8 mouse cellular contexts compared by ENCODE assay signal in the genomic region with DNA sequence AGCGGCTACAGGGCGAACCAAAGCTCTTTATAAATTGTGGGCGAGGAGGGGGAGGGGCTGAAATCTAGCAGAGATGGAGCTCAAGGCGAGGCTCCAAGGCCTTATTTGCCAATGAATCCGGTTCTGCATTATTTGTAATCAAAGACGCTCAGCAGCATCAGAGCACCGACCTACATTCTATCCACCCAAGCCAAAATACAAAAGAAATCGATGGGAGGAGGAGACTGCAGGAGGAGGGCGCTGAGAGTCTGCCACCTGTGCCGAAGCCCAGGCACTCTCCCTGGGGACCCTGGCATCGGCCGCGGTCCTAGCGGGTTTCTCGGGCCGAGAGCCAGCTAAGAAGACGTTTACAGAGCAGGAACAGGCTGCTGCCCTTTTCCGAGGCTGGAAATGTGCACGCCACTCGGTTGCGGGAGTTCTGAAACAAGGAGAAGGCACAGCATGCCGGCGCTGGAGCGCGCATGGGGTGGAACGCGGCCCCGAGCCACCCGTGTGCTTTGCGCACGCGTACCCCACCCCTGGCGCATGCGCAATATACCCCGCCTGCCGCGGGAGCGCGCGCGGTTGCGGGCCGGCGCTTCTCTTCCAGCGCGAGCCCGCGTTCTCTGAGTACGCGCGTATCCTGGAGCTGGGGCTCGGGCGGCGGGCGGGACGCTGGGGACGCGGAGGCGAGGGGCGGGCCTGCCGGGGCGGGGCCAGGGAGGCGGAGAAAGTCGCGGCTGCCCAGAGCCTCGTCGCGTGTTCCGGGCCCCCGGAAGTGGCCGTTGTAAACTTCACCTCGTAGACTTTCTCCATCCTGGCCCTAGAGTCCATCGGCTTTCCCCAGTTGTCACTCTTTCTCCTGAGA. TPM values are rescaled to one million over a fixed set of nuclear protein-coding genes. Genes with fewer than 3 reads are reported as not detected.
A peak's percentile ranks its signal among the peaks of the same experiment; 100 is the strongest.
DNase-seq lines count a peak whose midpoint lies in the region; ATAC-seq and TF ChIP-seq lines count a peak whose summit lies in the region.

A gene (plus strand): TSS at position 703 of the 847 bp plus-strand sequence.

- H3K27ac ChIP-seq in cortical plate, adult 2 months (ENCODE audit: insufficient read depth, low read length), result peak within 1 kb of the TSS; percentile 62

- peak; percentile 97 for TF ChIP-seq POLR2A in cortical plate, adult 2 months (IDR thresholded peaks at IDR 0.05; ENCODE audit: extremely low read depth, insufficient read depth, low read length)

- H3K4me3 ChIP-seq in cortical plate, adult 2 months (ENCODE audit: insufficient read depth, low read length), result peak within 1 kb of the TSS; percentile 54

- intact Hi-C loops in left cerebral cortex, postnatal 10 days (cut with DNase I), result no loop called here

- no peaks in the 10 kb centered on the region; the same call in 1 of the 2 replicates for H3K4me1 ChIP-seq in cortical plate, adult 2 months (ENCODE audit: control insufficient read depth, insufficient read depth, low read length)

- no peak for TF ChIP-seq CTCF in cortical plate, adult 2 months (IDR thresholded peaks at IDR 0.05; ENCODE audit: extremely low read depth, insufficient read depth, low read length)

- ATAC-seq in activated CD4-positive, CD25-positive, alpha-beta regulatory T cell, adult 4 months, result peak; percentile 83
- peak; percentile 87 for ATAC-seq in inflammation-experienced regulatory T-cells, adult 6 months
- ATAC-seq in megakaryocyte-erythroid progenitor cell, adult 5-6 weeks (replicated peaks; ENCODE audit: low FRiP score, low TSS enrichment, poor library complexity, severe bottlenecking), result peak; percentile 83

- DNase-seq in gastrocnemius, postnatal 10 days, result peak; percentile 95
- DNase-seq in left cerebral cortex, postnatal 10 days (ENCODE audit: extremely low spot score in 1 of 2, low spot score in 2 of 2), result peak; percentile 91 to 97
- DNase-seq in right cerebral cortex, postnatal 25 days, result peak; percentile 93
- DNase-seq in urinary bladder, postnatal 4 days (ENCODE audit: low spot score in 2 of 2), result peak; percentile 94 to 96

RNA-seq across cellular contexts. Expression of the gene that starts here (rescaled TPM):
- polyA plus RNA-seq in activated CD4-positive, CD25-positive, alpha-beta regulatory T cell, adult 4 months (2017; shearing (Covaris generic)), result 10 to 100 TPM; 10.7 to 13.4 TPM
- 4.1 and 4.2 TPM in 2 replicates for polyA plus RNA-seq in cortical plate, adult 2 months (2012; rRNA removed)
- total RNA-seq in gastrocnemius, postnatal 10 days (2021), result 1 to 10 TPM; 1.0 to 1.2 TPM
- 10 to 100 TPM in 2 of 3 experiments, 1 to 10 TPM in 1; 6.4 to 15.4 (median 14.2) TPM for polyA plus RNA-seq in inflammation-experienced regulatory T-cells, adult 6 months (2017; shearing (Covaris generic))
- 1 to 10 TPM; 2.4 to 2.5 TPM for total RNA-seq in left cerebral cortex, postnatal 10 days (2021)
- 24.1 and 27.3 TPM in 2 replicates for total RNA-seq in megakaryocyte-erythroid progenitor cell, adult 5-6 weeks (2014; fragmentation: Nextera tagmentation)
- 22.4 and 28.7 TPM in 2 replicates for total RNA-seq in megakaryocyte-erythroid progenitor cell, adult 5-6 weeks (2017)

Comparison
In these comparisons a context has a peak if more than half of its experiments do, and no peak if none do; other contexts are left out.
1. Peak in every context shown above with its lines: DNase-seq, ATAC-seq, H3K4me3 ChIP-seq and H3K27ac ChIP-seq.
2. RNA of the gene that starts here (total RNA-seq): 22.4 to 28.7 TPM in megakaryocyte-erythroid progenitor cell, adult 5-6 weeks; 2.4 to 2.5 TPM in left cerebral cortex, postnatal 10 days and 1.0 to 1.2 TPM in gastrocnemius, postnatal 10 days; every median in the first group is over 4 times any median in the second.